Comparison of ENCODE assay signal across 21 mouse cellular contexts in the genomic region with DNA sequence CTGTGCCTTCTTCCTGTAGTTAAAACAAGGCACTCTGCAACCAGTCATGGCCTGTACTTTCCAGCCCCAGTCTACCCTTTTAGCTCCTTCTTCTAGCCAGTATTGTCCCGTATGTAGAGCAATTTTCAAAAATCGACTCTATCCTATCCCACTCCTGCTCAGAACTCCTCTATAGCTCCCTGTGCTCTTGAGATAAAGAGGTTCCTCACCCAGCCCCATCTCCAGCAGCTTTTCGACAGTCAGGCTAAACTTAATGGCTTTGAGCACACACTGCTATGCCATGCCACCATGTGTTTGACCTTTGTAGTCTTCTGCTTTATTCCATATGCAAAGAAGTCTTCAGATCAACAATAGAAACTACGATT.
DNase-seq lines count a peak whose midpoint lies in the region; ATAC-seq and TF ChIP-seq lines count a peak whose summit lies in the region.
"Had no signal": no experiment of that assay in that cellular context is flagged by ENCODE, and none has a peak within 500 bp of the region (broad histone marks: within the 10 kb centered on the region; RNA-seq: fewer than 3 reads in every experiment).

No protein-coding gene starts in this region.

- DNase-seq in heart, postnatal 0 days (ENCODE audit: low spot score) = no peak
- DNase-seq in heart, postnatal 36 days = no peak
- DNase-seq: adrenal gland, adult 8-10 months; cerebellum, adult 2 months; cerebellum, postnatal 25 days; kidney, adult 18-20 months; left cerebral cortex, postnatal 4 days had no signal

- peak overlapping the region; percentile 73 for H3K27ac ChIP-seq in heart, postnatal 0 days (ENCODE audit: low read depth)
- peak overlapping the region; percentile 53 for H3K27ac ChIP-seq in bone marrow macrophage, adult 2 months (ENCODE audit: insufficient read depth, low read depth, low read length)
- H3K27ac ChIP-seq in liver, embryonic 16.5 days (ENCODE audit: low read length) = peak overlapping the region; percentile 35; the same call in 1 of the 2 replicates
- H3K27ac ChIP-seq in intestine, embryonic 16.5 days (ENCODE audit: low read length) = no peak overlapping the region
- H3K27ac ChIP-seq in midbrain, embryonic 16.5 days (ENCODE audit: low read length) = no peak overlapping the region
- H3K27ac ChIP-seq: embryonic facial prominence, embryonic 12.5 days; forebrain, embryonic 13.5 days; heart, embryonic 15.5 days; hindbrain, postnatal 0 days; kidney, postnatal 0 days; limb, embryonic 15.5 days; midbrain, embryonic 13.5 days; neural tube, embryonic 12.5 days had no signal

- intact Hi-C loops in heart, postnatal 36 days (cut with DNase I) = no loop called here

- H3K27me3 ChIP-seq in erythroblast, embryonic 14.5 days (ENCODE audit: control insufficient read depth) = peaks cover 16% of the 10 kb centered on the region
- H3K27me3 ChIP-seq in heart, postnatal 0 days (ENCODE audit: control insufficient read depth, insufficient read depth, low read length) = no peaks in the 10 kb centered on the region
- H3K27me3 ChIP-seq in liver, embryonic 16.5 days (ENCODE audit: control insufficient read depth, insufficient read depth, low read depth, low read length) = peaks cover 13% of the 10 kb centered on the region
- no peaks in the 10 kb centered on the region for H3K27me3 ChIP-seq in intestine, embryonic 16.5 days (replicated peaks; ENCODE audit: control insufficient read depth, insufficient read depth, low read length)
- no peaks in the 10 kb centered on the region for H3K27me3 ChIP-seq in midbrain, embryonic 16.5 days (ENCODE audit: control insufficient read depth, insufficient read depth, low read depth, low read length)
- H3K27me3 ChIP-seq: forebrain, embryonic 13.5 days; heart, embryonic 15.5 days; limb, embryonic 15.5 days; midbrain, embryonic 13.5 days had no signal

- no peaks in the 10 kb centered on the region for H3K9me3 ChIP-seq in erythroblast, embryonic 14.5 days (ENCODE audit: control insufficient read depth, low read length)
- H3K9me3 ChIP-seq in heart, postnatal 0 days (replicated peaks; ENCODE audit: control insufficient read depth, low read length) = no peaks in the 10 kb centered on the region
- no peaks in the 10 kb centered on the region for H3K9me3 ChIP-seq in liver, embryonic 16.5 days (replicated peaks; ENCODE audit: control insufficient read depth, low read length)
- H3K9me3 ChIP-seq in intestine, embryonic 16.5 days (ENCODE audit: control insufficient read depth, low read length) = no peaks in the 10 kb centered on the region
- H3K9me3 ChIP-seq in midbrain, embryonic 16.5 days (replicated peaks; ENCODE audit: control insufficient read depth, low read length, poor library complexity, severe bottlenecking) = no peaks in the 10 kb centered on the region
- H3K9me3 ChIP-seq: embryonic facial prominence, embryonic 12.5 days; forebrain, embryonic 13.5 days; heart, embryonic 15.5 days; limb, embryonic 15.5 days; midbrain, embryonic 13.5 days; neural tube, embryonic 12.5 days had no signal

- no peak for TF ChIP-seq CTCF in heart, postnatal 0 days (IDR thresholded peaks at IDR 0.05; ENCODE audit: low read depth)
- no peak for TF ChIP-seq CTCF in bone marrow macrophage, adult 2 months (IDR thresholded peaks at IDR 0.05; ENCODE audit: low read depth, low read length)

- peak overlapping the region; percentile 33 for H3K4me3 ChIP-seq in erythroblast, embryonic 14.5 days (replicated peaks)
- no peak overlapping the region for H3K4me3 ChIP-seq in heart, postnatal 0 days (ENCODE audit: low read depth, low read length)
- H3K4me3 ChIP-seq in bone marrow macrophage, adult 2 months (ENCODE audit: insufficient read depth, low read length) = no peak overlapping the region
- H3K4me3 ChIP-seq in liver, embryonic 16.5 days (ENCODE audit: low read depth, low read length) = no peak overlapping the region
- no peak overlapping the region for H3K4me3 ChIP-seq in intestine, embryonic 16.5 days (ENCODE audit: low read length)
- H3K4me3 ChIP-seq in midbrain, embryonic 16.5 days (ENCODE audit: low read depth, low read length) = no peak overlapping the region
- H3K4me3 ChIP-seq: embryonic facial prominence, embryonic 12.5 days; forebrain, embryonic 13.5 days; heart, embryonic 15.5 days; limb, embryonic 15.5 days; midbrain, embryonic 13.5 days; neural tube, embryonic 12.5 days had no signal

- no peak for TF ChIP-seq POLR2A in bone marrow macrophage, adult 2 months (IDR thresholded peaks at IDR 0.05; ENCODE audit: borderline replicate concordance, low read depth, low read length)

- no peak overlapping the region for H3K4me2 ChIP-seq in heart, postnatal 0 days (ENCODE audit: low read depth, low read length)
- no peak overlapping the region; the same call in 1 of the 2 replicates for H3K4me2 ChIP-seq in liver, embryonic 16.5 days (ENCODE audit: low read depth, low read length)
- H3K4me2 ChIP-seq in intestine, embryonic 16.5 days (ENCODE audit: low read depth, low read length) = no peak overlapping the region
- H3K4me2 ChIP-seq in midbrain, embryonic 16.5 days (ENCODE audit: low read length) = no peak overlapping the region
- H3K4me2 ChIP-seq: embryonic facial prominence, embryonic 12.5 days; forebrain, embryonic 13.5 days; heart, embryonic 15.5 days; limb, embryonic 15.5 days; midbrain, embryonic 13.5 days; neural tube, embryonic 12.5 days had no signal

- TF ChIP-seq EP300 in heart, postnatal 0 days (IDR thresholded peaks at IDR 0.05; ENCODE audit: low read depth) = no peak

- H3K36me3 ChIP-seq in erythroblast, embryonic 14.5 days (ENCODE audit: control insufficient read depth) = no peaks in the 10 kb centered on the region
- no peaks in the 10 kb centered on the region for H3K36me3 ChIP-seq in heart, postnatal 0 days (replicated peaks; ENCODE audit: control insufficient read depth, insufficient read depth, low read length)
- no peaks in the 10 kb centered on the region for H3K36me3 ChIP-seq in liver, embryonic 16.5 days (ENCODE audit: control insufficient read depth, insufficient read depth)
- H3K36me3 ChIP-seq in intestine, embryonic 16.5 days (ENCODE audit: control insufficient read depth, insufficient read depth, low read length) = no peaks in the 10 kb centered on the region
- no peaks in the 10 kb centered on the region for H3K36me3 ChIP-seq in midbrain, embryonic 16.5 days (ENCODE audit: control insufficient read depth, insufficient read depth, low read length)
- H3K36me3 ChIP-seq: embryonic facial prominence, embryonic 12.5 days; heart, embryonic 15.5 days; limb, embryonic 15.5 days; midbrain, embryonic 13.5 days; neural tube, embryonic 12.5 days had no signal

- 72% methylated on average over 4 of the region's 4 CpGs for WGBS in heart, postnatal 0 days
- WGBS in liver, embryonic 16.5 days (ENCODE audit: insufficient replicate concordance) = 29% methylated on average over 4 of the region's 4 CpGs
- WGBS in intestine, embryonic 16.5 days = 75% methylated on average over 4 of the region's 4 CpGs
- WGBS in midbrain, embryonic 16.5 days = 67% methylated on average over 4 of the region's 4 CpGs

- peaks cover 54% of the 10 kb centered on the region for H3K4me1 ChIP-seq in erythroblast, embryonic 14.5 days (ENCODE audit: control insufficient read depth)
- peaks cover 7% of the 10 kb centered on the region; the same call in 1 of the 2 replicates for H3K4me1 ChIP-seq in heart, postnatal 0 days (ENCODE audit: control insufficient read depth, insufficient read depth)
- H3K4me1 ChIP-seq in bone marrow macrophage, adult 2 months (ENCODE audit: control insufficient read depth, insufficient read depth, low read length) = peaks cover 56% of the 10 kb centered on the region
- peaks cover 25% of the 10 kb centered on the region for H3K4me1 ChIP-seq in liver, embryonic 16.5 days (ENCODE audit: control insufficient read depth, low read depth, low read length)
- H3K4me1 ChIP-seq in intestine, embryonic 16.5 days (ENCODE audit: control insufficient read depth, insufficient read depth, low read length) = no peaks in the 10 kb centered on the region; the same call in 1 of the 2 replicates
- H3K4me1 ChIP-seq in midbrain, embryonic 16.5 days (ENCODE audit: control insufficient read depth, insufficient read depth, low read length) = peaks cover 2% of the 10 kb centered on the region; the same call in 1 of the 2 replicates

- no peak for ATAC-seq in erythroblast, adult 5-6 weeks (replicated peaks; ENCODE audit: low FRiP score, poor library complexity, severe bottlenecking)
- no peak for ATAC-seq in heart, postnatal 0 days (ENCODE audit: insufficient read depth, low read depth)
- no peak for ATAC-seq in liver, embryonic 16.5 days (ENCODE audit: low read depth)
- no peak for ATAC-seq in intestine, embryonic 16.5 days
- ATAC-seq in midbrain, embryonic 16.5 days = no peak
- ATAC-seq: forebrain, embryonic 13.5 days; hindbrain, postnatal 0 days; midbrain, embryonic 13.5 days had no signal

- no peak overlapping the region for H3K9ac ChIP-seq in heart, postnatal 0 days (replicated peaks; ENCODE audit: low read depth, low read length)
- no peak overlapping the region for H3K9ac ChIP-seq in liver, embryonic 16.5 days (ENCODE audit: low read depth, low read length)
- H3K9ac ChIP-seq in intestine, embryonic 16.5 days (ENCODE audit: low read depth, low read length) = no peak overlapping the region
- no peak overlapping the region for H3K9ac ChIP-seq in midbrain, embryonic 16.5 days (ENCODE audit: low read depth, low read length)
- H3K9ac ChIP-seq: embryonic facial prominence, embryonic 12.5 days; forebrain, embryonic 13.5 days; heart, embryonic 15.5 days; limb, embryonic 15.5 days; midbrain, embryonic 13.5 days; neural tube, embryonic 12.5 days had no signal

Comparison
In these comparisons a context has a peak if more than half of its experiments do, and no peak if none do; other contexts are left out.
1. H3K27ac ChIP-seq: peak in heart, postnatal 0 days (single experiment), bone marrow macrophage, adult 2 months (single experiment) and liver, embryonic 16.5 days (single experiment); none in intestine, embryonic 16.5 days (single experiment) and midbrain, embryonic 16.5 days (single experiment).